Mouse (Mus musculus): ENCODE results near the gene Plxna2.

DNA sequence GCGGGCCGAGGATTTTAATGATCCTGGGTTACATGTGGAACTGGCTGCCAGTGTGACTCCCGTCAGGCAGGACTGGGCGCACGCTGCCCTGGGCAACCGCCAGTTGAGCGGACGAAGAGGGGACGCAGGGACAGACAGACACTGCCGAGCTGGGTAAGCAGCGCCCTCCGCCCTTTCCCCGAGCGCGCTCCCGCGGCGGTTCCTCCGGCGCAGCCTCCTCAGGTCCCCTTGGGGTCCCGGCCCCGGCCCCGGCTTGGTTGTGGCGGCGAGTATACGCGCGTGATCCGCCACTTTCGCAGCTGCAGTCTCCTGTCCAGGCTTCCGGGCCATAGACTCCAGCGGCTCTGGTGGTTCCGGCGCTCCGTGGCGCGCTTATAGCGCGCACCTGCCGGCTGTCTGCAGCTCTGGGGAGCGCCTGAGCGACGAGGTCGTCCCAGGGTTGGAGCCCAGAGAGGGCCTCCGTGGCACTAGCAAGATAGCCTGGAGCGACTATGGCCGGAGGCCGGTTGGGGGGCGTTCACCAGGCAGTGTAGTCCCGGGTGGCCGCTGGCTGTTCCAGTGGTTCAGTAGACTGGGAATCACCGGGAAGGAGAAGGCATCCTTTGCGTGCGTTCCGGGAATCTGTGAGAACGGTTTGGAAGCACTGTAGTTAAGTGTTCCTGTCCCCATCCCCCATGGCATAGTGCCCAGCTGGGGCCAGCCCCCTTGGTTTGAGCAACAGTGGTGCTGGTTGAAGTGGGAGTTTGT lies 2.4 kb downstream of the Plxna2 start:
- TF ChIP-seq CTCF (IDR thresholded peaks at IDR 0.05), result no peak
- no peak for TF ChIP-seq EP300 (IDR thresholded peaks at IDR 0.05)
